Mouse (Mus musculus): Measurements from ENCODE around the gene Wscd1. TPM values are rescaled to one million over a fixed set of nuclear protein-coding genes. Genes with fewer than 3 reads are reported as not detected.

The Wscd1 gene
- polyA plus RNA-seq, 1 experiment from 2014 or later: 60.9 TPM

DNA sequence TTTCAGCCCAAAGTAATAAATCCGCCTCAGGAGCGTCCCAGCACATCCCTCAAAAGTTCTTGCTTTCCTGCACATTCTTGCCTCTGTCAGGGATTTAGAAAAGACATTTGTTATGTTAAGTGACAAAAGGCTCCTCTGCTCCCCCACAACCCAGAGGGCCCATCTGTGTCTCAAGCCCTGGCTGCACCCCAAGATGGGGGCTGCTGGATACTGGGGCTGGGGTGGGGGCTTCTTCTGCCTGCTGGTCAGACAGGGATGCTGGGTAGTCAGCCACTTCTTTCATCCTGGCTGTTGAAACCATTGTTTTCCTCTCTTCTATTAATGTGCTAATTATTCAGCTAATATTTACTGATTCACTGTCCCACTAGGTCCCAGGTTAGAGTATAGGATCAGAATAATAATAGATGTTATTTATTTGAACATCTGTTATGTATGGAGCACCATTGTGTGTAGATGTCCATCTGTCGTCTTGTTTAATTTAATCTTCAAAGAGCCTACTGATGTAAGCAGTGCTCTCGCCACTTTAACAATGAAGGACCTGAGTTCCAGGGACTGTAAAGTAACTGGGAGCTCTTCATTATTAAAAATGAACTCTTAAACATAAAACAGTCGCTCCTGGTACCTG, 14.0 kb downstream of the Wscd1 start:
- no peak overlapping the region for H3K4me2 ChIP-seq (ENCODE audit: low read depth, low read length, severe bottlenecking)
- no peaks in the 10 kb centered on the region for H3K27me3 ChIP-seq (ENCODE audit: control insufficient read depth, insufficient read depth, low read length)
- H3K27ac ChIP-seq (ENCODE audit: low read depth, low read length): peak overlapping the region; percentile 68; the same call in 1 of the 2 replicates
- DNase-seq (ENCODE audit: low spot score): no peak
- H3K9me3 ChIP-seq (ENCODE audit: control insufficient read depth, low read length): no peaks in the 10 kb centered on the region
- H3K4me1 ChIP-seq (replicated peaks; ENCODE audit: control insufficient read depth, insufficient read depth, low read length): peaks cover 16% of the 10 kb centered on the region
- ATAC-seq (replicated peaks; ENCODE audit: low FRiP score): 0 out of 2 replicates have a peak, but pooled peaks have one; percentile 47
- 47% methylated on average over 5 of the region's 5 CpGs for WGBS
- no peak overlapping the region; the same call in 1 of the 2 replicates for H3K9ac ChIP-seq (ENCODE audit: low read length)
- no peaks in the 10 kb centered on the region; the same call in 1 of the 2 replicates for H3K36me3 ChIP-seq (ENCODE audit: control insufficient read depth, insufficient read depth, low read length)
- H3K4me3 ChIP-seq (ENCODE audit: low read depth, low read length): no peak overlapping the region

DNA sequence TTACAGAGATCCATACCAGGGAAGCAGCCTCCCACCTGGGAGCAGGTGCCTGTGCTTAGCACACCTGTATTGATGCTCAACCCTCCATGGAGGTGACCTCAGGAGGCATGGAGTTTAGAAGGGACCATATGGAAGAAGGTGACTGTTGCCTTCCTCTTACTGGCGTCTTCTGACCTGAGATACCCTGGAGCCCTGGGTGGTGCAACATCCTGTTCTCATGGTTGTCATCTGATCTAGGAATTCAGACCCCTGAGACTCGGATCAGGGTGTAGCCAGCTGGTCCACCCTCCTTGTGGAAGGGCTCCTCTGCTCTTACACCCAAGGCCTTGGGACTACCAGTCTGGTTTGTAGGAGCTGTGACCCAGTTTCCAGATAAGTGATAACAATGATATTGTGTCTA, 15.0 kb downstream of the Wscd1 start:
- no peak overlapping the region for H3K27ac ChIP-seq (ENCODE audit: low read depth, low read length)
- no peaks in the 10 kb centered on the region for H3K27me3 ChIP-seq (ENCODE audit: control insufficient read depth, insufficient read depth, low read length)
- WGBS: 79% methylated on average over 2 of the region's 2 CpGs
- DNase-seq (ENCODE audit: low spot score) (no peak), ATAC-seq (replicated peaks; ENCODE audit: low FRiP score) (no peak)
- no peak overlapping the region for H3K9ac ChIP-seq (ENCODE audit: low read length)
- H3K4me2 ChIP-seq (ENCODE audit: low read depth, low read length, severe bottlenecking): no peak overlapping the region
- no peak overlapping the region for H3K4me3 ChIP-seq (ENCODE audit: low read depth, low read length)
- H3K9me3 ChIP-seq (ENCODE audit: control insufficient read depth, low read length): no peaks in the 10 kb centered on the region
- H3K36me3 ChIP-seq (ENCODE audit: control insufficient read depth, insufficient read depth, low read length): peaks cover 2% of the 10 kb centered on the region; the same call in 1 of the 2 replicates
- peaks cover 9% of the 10 kb centered on the region for H3K4me1 ChIP-seq (replicated peaks; ENCODE audit: control insufficient read depth, insufficient read depth, low read length)

DNA sequence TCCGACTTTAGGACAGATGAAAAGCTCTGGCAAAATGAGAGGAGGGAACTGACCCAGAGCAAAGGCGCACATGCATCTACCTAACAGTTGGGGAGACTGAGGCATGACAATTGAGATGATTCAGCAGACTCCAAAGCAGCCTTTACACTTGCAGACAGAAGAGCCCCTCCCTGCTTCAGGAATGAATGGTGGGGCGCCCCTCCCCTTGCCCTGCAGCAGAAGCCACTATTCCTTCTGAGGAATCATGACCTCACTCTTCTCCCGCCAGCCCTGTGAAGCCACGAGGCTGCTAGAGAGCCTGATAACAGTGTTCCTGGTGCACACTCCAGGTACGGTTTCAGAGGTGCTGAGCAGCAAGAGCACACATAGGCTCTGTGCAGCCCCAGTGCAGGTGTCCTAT, 15.6 kb downstream of the Wscd1 start:
- H3K4me1 ChIP-seq (replicated peaks; ENCODE audit: control insufficient read depth, insufficient read depth, low read length): peaks cover 9% of the 10 kb centered on the region
- ATAC-seq (replicated peaks; ENCODE audit: low FRiP score): no peak
- H3K36me3 ChIP-seq (ENCODE audit: control insufficient read depth, insufficient read depth, low read length): peaks cover 6% of the 10 kb centered on the region; the same call in 1 of the 2 replicates

DNA sequence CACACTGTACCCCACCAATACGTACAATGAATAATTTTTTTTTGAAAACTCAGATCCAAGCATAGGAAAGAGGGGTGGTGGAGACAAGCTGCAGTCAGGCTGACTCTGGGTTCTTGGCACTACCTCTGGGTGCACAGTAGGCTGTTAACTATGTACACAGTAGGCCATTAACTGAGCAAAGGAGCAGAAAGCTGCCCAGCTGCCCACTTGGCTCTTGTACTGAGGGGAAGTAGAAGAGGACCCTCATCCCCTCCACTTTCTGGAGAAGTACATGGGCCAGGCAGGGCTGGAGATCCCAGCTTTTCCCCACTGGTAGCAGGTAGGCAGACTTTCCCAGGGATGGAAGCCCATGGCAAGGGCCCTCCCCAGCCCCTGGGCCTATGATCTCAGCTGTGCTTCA, 16.7 kb downstream of the Wscd1 start:
- ATAC-seq (replicated peaks; ENCODE audit: low FRiP score): no peak
- peaks cover 9% of the 10 kb centered on the region for H3K4me1 ChIP-seq (replicated peaks; ENCODE audit: control insufficient read depth, insufficient read depth, low read length)
- 92% methylated on average over 1 of the region's 1 CpGs for WGBS

More for the DNA sequence above, 15.6 kb downstream of the Wscd1 start:
- Histone ChIP-seq H3K9me3 (ENCODE audit: control insufficient read depth, low read length) (no peaks in the 10 kb centered on the region), H3K27ac (ENCODE audit: low read depth, low read length) (no peak overlapping the region), H3K4me2 (ENCODE audit: low read depth, low read length, severe bottlenecking) (no peak overlapping the region), H3K27me3 (ENCODE audit: control insufficient read depth, insufficient read depth, low read length) (no peaks in the 10 kb centered on the region), H3K9ac (ENCODE audit: low read length) (no peak overlapping the region), H3K4me3 (ENCODE audit: low read depth, low read length) (no peak overlapping the region)
- no peak for DNase-seq (ENCODE audit: low spot score)
- WGBS: 65% methylated on average over 6 of the region's 6 CpGs

GRCm38 (mm10) chr11:71767726-71768125, 18.0 kb downstream of the Wscd1 start:
- Histone ChIP-seq H3K4me1 (replicated peaks; ENCODE audit: control insufficient read depth, insufficient read depth, low read length) (peaks cover 6% of the 10 kb centered on the region), H3K27ac (ENCODE audit: low read depth, low read length) (no peak overlapping the region), H3K4me3 (ENCODE audit: low read depth, low read length) (no peak overlapping the region), H3K9me3 (ENCODE audit: control insufficient read depth, low read length) (no peaks in the 10 kb centered on the region), H3K27me3 (ENCODE audit: control insufficient read depth, insufficient read depth, low read length) (no peaks in the 10 kb centered on the region), H3K36me3 (ENCODE audit: control insufficient read depth, insufficient read depth, low read length) (peaks cover 8% of the 10 kb centered on the region; the same call in 1 of the 2 replicates), H3K4me2 (ENCODE audit: low read depth, low read length, severe bottlenecking) (no peak overlapping the region), H3K9ac (ENCODE audit: low read length) (no peak overlapping the region)
- WGBS: 81% methylated on average over 3 of the region's 3 CpGs
- DNase-seq (ENCODE audit: low spot score) (no peak), ATAC-seq (replicated peaks; ENCODE audit: low FRiP score) (no peak)

More for the DNA sequence above, 16.7 kb downstream of the Wscd1 start:
- no peak overlapping the region for H3K4me2 ChIP-seq (ENCODE audit: low read depth, low read length, severe bottlenecking)
- peaks cover 8% of the 10 kb centered on the region; the same call in 1 of the 2 replicates for H3K36me3 ChIP-seq (ENCODE audit: control insufficient read depth, insufficient read depth, low read length)
- no peaks in the 10 kb centered on the region for H3K9me3 ChIP-seq (ENCODE audit: control insufficient read depth, low read length)
- no peak overlapping the region for H3K9ac ChIP-seq (ENCODE audit: low read length)
- H3K27me3 ChIP-seq (ENCODE audit: control insufficient read depth, insufficient read depth, low read length): no peaks in the 10 kb centered on the region
- no peak overlapping the region for H3K4me3 ChIP-seq (ENCODE audit: low read depth, low read length)
- no peak overlapping the region for H3K27ac ChIP-seq (ENCODE audit: low read depth, low read length)
- DNase-seq (ENCODE audit: low spot score): no peak

GRCm38 (mm10) chr11:71769744-71770143, 20.0 kb downstream of the Wscd1 start:
- DNase-seq (ENCODE audit: low spot score) (no peak), ATAC-seq (replicated peaks; ENCODE audit: low FRiP score) (no peak)
- no peaks in the 10 kb centered on the region for H3K9me3 ChIP-seq (ENCODE audit: control insufficient read depth, low read length)
- H3K4me3 ChIP-seq (ENCODE audit: low read depth, low read length): no peak overlapping the region
- H3K4me1 ChIP-seq (replicated peaks; ENCODE audit: control insufficient read depth, insufficient read depth, low read length): peaks cover 3% of the 10 kb centered on the region; the same call in 1 of the 2 replicates
- peaks cover 8% of the 10 kb centered on the region; the same call in 1 of the 2 replicates for H3K36me3 ChIP-seq (ENCODE audit: control insufficient read depth, insufficient read depth, low read length)
- 73% methylated on average over 8 of the region's 8 CpGs for WGBS
- no peak overlapping the region for H3K9ac ChIP-seq (ENCODE audit: low read length)
- no peak overlapping the region for H3K27ac ChIP-seq (ENCODE audit: low read depth, low read length)
- no peak overlapping the region for H3K4me2 ChIP-seq (ENCODE audit: low read depth, low read length, severe bottlenecking)
- H3K27me3 ChIP-seq (ENCODE audit: control insufficient read depth, insufficient read depth, low read length): no peaks in the 10 kb centered on the region

GRCm38 (mm10) chr11:71770479-71770878, 20.8 kb downstream of the Wscd1 start:
- H3K9me3 ChIP-seq (ENCODE audit: control insufficient read depth, low read length): no peaks in the 10 kb centered on the region
- H3K4me3 ChIP-seq (ENCODE audit: low read depth, low read length): no peak overlapping the region
- no peak for ATAC-seq (replicated peaks; ENCODE audit: low FRiP score)
- no peak overlapping the region for H3K27ac ChIP-seq (ENCODE audit: low read depth, low read length)
- 84% methylated on average over 2 of the region's 2 CpGs for WGBS
- H3K27me3 ChIP-seq (ENCODE audit: control insufficient read depth, insufficient read depth, low read length): no peaks in the 10 kb centered on the region
- DNase-seq (ENCODE audit: low spot score): no peak
- H3K9ac ChIP-seq (ENCODE audit: low read length): no peak overlapping the region
- H3K4me1 ChIP-seq (replicated peaks; ENCODE audit: control insufficient read depth, insufficient read depth, low read length): peaks cover 3% of the 10 kb centered on the region; the same call in 1 of the 2 replicates
- no peak overlapping the region for H3K4me2 ChIP-seq (ENCODE audit: low read depth, low read length, severe bottlenecking)
- H3K36me3 ChIP-seq (ENCODE audit: control insufficient read depth, insufficient read depth, low read length): peaks cover 8% of the 10 kb centered on the region; the same call in 1 of the 2 replicates

GRCm38 (mm10) chr11:71771074-71771473, 21.4 kb downstream of the Wscd1 start:
- DNase-seq (ENCODE audit: low spot score) (no peak), ATAC-seq (replicated peaks; ENCODE audit: low FRiP score) (no peak)
- no peaks in the 10 kb centered on the region for H3K27me3 ChIP-seq (ENCODE audit: control insufficient read depth, insufficient read depth, low read length)
- H3K9ac ChIP-seq (ENCODE audit: low read length): no peak overlapping the region
- H3K9me3 ChIP-seq (ENCODE audit: control insufficient read depth, low read length): no peaks in the 10 kb centered on the region
- H3K4me3 ChIP-seq (ENCODE audit: low read depth, low read length): no peak overlapping the region
- peaks cover 3% of the 10 kb centered on the region; the same call in 1 of the 2 replicates for H3K4me1 ChIP-seq (replicated peaks; ENCODE audit: control insufficient read depth, insufficient read depth, low read length)
- H3K4me2 ChIP-seq (ENCODE audit: low read depth, low read length, severe bottlenecking): no peak overlapping the region
- no peak overlapping the region for H3K27ac ChIP-seq (ENCODE audit: low read depth, low read length)
- H3K36me3 ChIP-seq (ENCODE audit: control insufficient read depth, insufficient read depth, low read length): peaks cover 8% of the 10 kb centered on the region; the same call in 1 of the 2 replicates
- WGBS: 86% methylated on average over 7 of the region's 7 CpGs

DNA sequence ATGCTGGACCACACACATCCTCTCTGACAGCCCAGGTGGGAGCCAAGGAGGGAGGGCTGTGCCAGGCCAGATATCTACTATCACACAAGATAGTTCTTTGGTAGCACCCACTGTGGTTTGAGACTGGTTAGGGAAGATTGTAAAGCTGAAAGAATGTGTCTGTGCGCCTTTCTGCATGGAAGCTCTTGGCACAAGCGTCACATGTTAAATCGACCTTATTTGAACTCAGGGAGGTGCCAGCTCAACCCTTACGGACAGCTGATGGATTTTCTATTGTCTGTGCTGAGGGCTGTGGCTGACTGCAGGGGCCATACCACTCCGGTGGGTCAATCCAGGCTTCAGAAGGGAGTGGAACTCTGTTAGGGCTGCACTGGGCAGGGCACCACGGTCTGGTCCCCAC, 22.3 kb downstream of the Wscd1 start:
- Histone ChIP-seq H3K27me3 (ENCODE audit: control insufficient read depth, insufficient read depth, low read length) (no peaks in the 10 kb centered on the region), H3K9ac (ENCODE audit: low read length) (no peak overlapping the region), H3K27ac (ENCODE audit: low read depth, low read length) (no peak overlapping the region), H3K4me3 (ENCODE audit: low read depth, low read length) (no peak overlapping the region), H3K36me3 (ENCODE audit: control insufficient read depth, insufficient read depth, low read length) (peaks cover 8% of the 10 kb centered on the region; the same call in 1 of the 2 replicates), H3K4me2 (ENCODE audit: low read depth, low read length, severe bottlenecking) (no peak overlapping the region), H3K9me3 (ENCODE audit: control insufficient read depth, low read length) (no peaks in the 10 kb centered on the region), H3K4me1 (replicated peaks; ENCODE audit: control insufficient read depth, insufficient read depth, low read length) (peaks cover 3% of the 10 kb centered on the region; the same call in 1 of the 2 replicates)
- 59% methylated on average over 6 of the region's 6 CpGs for WGBS
- DNase-seq (ENCODE audit: low spot score) (no peak), ATAC-seq (replicated peaks; ENCODE audit: low FRiP score) (no peak)
